Mouse (Mus musculus) monocyte, adult 59 days (primary cell): ENCODE results near the gene Pdpk1. TPM values are rescaled to one million over a fixed set of nuclear protein-coding genes. Genes with fewer than 3 reads are reported as not detected.

Experiments used
- total RNA-seq, 2 experiments: library from RNA; stranded (reverse); gene quantifications; one replicate each; pipeline ENCODE4 v1.2.4; 2023

Gene Pdpk1
- 10 to 100 TPM; 44.5 to 51.8 TPM for total RNA-seq

GRCm38 (mm10) chr17:24150824-24151223 lies at the start of gene Pdpk1:
TSS of gene Pdpk1 (minus strand) at chr17:24150924.

DNA sequence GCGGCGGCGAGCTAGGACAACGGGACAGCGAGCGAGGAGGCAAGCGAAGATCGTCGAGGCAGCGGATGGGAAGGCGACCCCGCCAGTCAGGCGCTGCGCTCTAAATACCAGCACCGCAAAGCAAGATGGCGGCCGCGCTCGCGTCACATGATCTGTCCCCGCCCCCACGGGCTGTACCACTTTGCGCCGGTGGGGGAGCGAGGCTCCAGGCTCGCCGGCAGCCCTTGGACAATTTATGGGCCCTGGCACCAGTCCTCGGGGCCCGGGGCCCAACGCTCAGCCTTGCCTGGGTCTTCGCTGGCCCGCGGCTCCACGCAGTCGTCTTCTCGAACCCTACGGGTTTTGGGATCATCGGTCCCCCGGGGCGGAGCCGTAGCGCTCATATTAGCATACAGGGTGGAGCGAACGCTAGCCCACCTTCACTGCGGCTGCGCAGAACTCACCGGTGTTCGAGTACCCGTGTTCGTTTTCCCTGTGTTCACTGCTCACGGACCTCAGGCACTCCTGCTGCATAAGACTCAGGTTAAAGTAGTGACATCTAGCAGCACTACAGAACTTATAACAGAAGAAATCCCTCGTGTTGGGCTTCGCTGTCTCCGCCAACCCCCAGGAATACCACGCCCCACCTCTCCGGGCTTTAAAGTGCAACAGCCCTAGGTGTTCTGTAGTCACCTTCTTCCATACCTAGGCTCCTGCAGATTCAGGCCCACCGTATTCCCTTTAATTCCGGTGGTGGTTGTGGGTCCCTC lies 18.8 kb upstream of the Pdpk1 start, which contains the start of gene Atp6v0c:
Gene Atp6v0c, minus strand, starts transcription at position 386 of the 749 bp plus-strand sequence.

DNA sequence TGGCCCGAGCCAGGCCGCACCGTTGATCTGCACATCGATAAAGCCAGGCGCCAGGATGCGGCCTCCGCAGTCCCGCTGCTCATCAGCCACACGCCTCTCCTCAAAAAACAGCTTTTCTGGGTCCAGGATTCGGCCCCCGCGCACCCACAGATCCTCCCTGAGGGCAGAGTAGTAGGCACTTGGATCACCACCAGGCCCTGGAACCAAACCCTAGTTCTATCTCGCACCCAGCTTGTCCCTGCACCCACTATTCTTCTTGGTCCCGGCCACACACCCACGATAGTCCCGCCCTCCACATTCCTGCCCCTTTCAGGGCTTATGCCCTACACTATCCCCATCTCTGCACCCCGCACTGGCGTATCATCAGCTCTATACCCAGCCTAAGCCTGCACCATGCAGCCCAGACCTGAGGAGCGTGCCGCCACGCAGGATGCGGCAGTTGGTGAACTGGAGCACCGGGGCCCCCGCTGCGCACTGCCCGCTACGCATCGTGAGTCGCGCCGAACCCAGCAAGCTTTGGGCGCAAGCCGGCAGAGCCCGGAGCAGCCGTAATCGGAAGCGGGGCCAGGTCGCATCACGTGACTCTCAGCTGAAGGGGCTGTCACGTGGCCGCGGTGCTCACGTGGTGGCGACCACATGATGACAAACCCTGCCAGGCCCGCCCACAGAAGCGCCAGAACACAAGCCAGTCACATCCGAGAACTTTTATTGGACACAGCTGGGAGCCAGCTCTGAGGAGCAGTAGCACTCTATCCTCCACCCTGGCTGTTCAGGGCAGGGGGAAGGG lies 12.6 kb upstream of the Pdpk1 start, which contains the start of gene Amdhd2:
Gene Amdhd2, minus strand, starts transcription at position 591 of the 787 bp plus-strand sequence.

GRCm38 (mm10) chr17:24072919-24073696 lies 77.6 kb downstream of the Pdpk1 start, which contains the start of gene Kctd5:
TSS of gene Kctd5 (minus strand) at chr17:24073485.

DNA sequence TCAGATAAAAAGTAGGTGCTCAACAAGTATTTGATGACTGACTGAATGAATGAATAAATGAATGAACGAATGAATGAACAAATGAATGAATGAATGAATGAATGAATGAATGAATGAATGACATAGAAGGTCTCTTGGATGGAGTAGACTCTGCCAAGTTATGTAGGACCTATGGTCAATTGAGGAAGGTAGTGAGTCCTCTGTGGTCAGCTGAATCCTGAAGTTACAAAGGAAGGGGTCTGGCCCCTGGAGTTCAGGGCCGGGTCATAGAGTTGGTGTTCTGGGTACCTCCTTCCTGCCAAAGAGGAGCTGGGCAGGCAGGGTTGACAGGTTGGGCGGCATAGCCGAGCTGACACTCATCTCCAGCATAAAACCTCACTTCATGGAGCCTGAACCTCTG lies 112.9 kb downstream of the Pdpk1 start, which contains the start of gene Prss27:
Gene Prss27, plus strand, starts transcription at position 301 of the 400 bp plus-strand sequence.

Other genes starting within 250 kb of the Pdpk1 start
- gene Dcpp3, start 233.5 kb downstream of the Pdpk1 start, total RNA-seq, result not detected
- gene Sbp, start 209.3 kb downstream of the Pdpk1 start, total RNA-seq, result not detected
- gene Sbpl, start 195.7 kb downstream of the Pdpk1 start, total RNA-seq, result not detected
- 1 to 10 TPM; 3.1 to 3.4 TPM for gene Prss30, start 170.4 kb downstream of the Pdpk1 start, total RNA-seq
- gene Prss22, start 152.8 kb downstream of the Pdpk1 start, total RNA-seq, result not detected
- not detected for gene Prss27, start 112.8 kb downstream of the Pdpk1 start, total RNA-seq
- gene Kctd5, start 77.4 kb downstream of the Pdpk1 start, total RNA-seq, result 10 to 100 TPM; 16.8 to 19.2 TPM
- gene Amdhd2, start 12.8 kb upstream of the Pdpk1 start, total RNA-seq, result 10 to 100 TPM; 62.8 to 72.6 TPM
- 100 to 1,000 TPM; 462 to 465 TPM for gene Atp6v0c, start 18.8 kb upstream of the Pdpk1 start, total RNA-seq
- 1 to 10 TPM; 5.5 to 6.0 TPM for gene Tbc1d24, start 54.6 kb upstream of the Pdpk1 start, total RNA-seq
- gene Ntn3, start 58.6 kb upstream of the Pdpk1 start, total RNA-seq, result under 1 TPM; 0.43 to 0.50 TPM
- gene Tedc2, start 69.9 kb upstream of the Pdpk1 start, total RNA-seq, result 1 to 10 TPM; 4.1 to 6.2 TPM
- 10 to 100 TPM; 15.7 to 16.9 TPM for gene Ccnf, start 100.6 kb upstream of the Pdpk1 start, total RNA-seq
- under 1 TPM; 0.26 to 0.27 TPM for gene Abca17, start 200.1 kb upstream of the Pdpk1 start, total RNA-seq
- gene Abca3, start 201.0 kb upstream of the Pdpk1 start, total RNA-seq, result 10 to 100 TPM; 75.4 to 76.2 TPM